Comparison of ENCODE assay signal across 20 mouse cellular contexts in genomic region chr5:116523079-116523478, GRCm38 (mm10).
DNase-seq lines count a peak whose midpoint lies in the region; ATAC-seq and TF ChIP-seq lines count a peak whose summit lies in the region.
"Had no signal": no experiment of that assay in that cellular context is flagged by ENCODE, and none has a peak within 500 bp of the region (broad histone marks: within the 10 kb centered on the region; RNA-seq: fewer than 3 reads in every experiment).

No protein-coding gene starts in this region.

- intact Hi-C loops in left cerebral cortex, postnatal 14 days (cut with DNase I), result no loop called here

- peak overlapping the region; percentile 25; the same call in 1 of the 2 replicates for H3K27ac ChIP-seq in cortical plate, adult 2 months (ENCODE audit: insufficient read depth, low read length)
- H3K27ac ChIP-seq: heart, adult 2 months; heart, embryonic 15.5 days; hindbrain, embryonic 14.5 days; intestine, embryonic 15.5 days; liver, embryonic 12.5 days; lung, embryonic 15.5 days; midbrain, embryonic 15.5 days had no signal

- no peak for ATAC-seq in erythroblast, adult 5-6 weeks (replicated peaks; ENCODE audit: low FRiP score, poor library complexity, severe bottlenecking)
- ATAC-seq: forebrain, postnatal 0 days; intestine, embryonic 15.5 days; liver, embryonic 12.5 days; midbrain, embryonic 15.5 days had no signal

- TF ChIP-seq POLR2A in cortical plate, adult 2 months (IDR thresholded peaks at IDR 0.05; ENCODE audit: extremely low read depth, insufficient read depth, low read length), result no peak

- peaks cover 14% of the 10 kb centered on the region for H3K4me1 ChIP-seq in cortical plate, adult 2 months (ENCODE audit: control insufficient read depth, insufficient read depth, low read length)
- H3K4me1 ChIP-seq: heart, embryonic 15.5 days; intestine, embryonic 15.5 days; liver, embryonic 12.5 days; lung, embryonic 15.5 days had no signal

- H3K4me3 ChIP-seq in cortical plate, adult 2 months (ENCODE audit: insufficient read depth, low read length), result no peak overlapping the region
- H3K4me3 ChIP-seq: heart, adult 2 months; heart, embryonic 15.5 days; intestine, embryonic 15.5 days; liver, embryonic 12.5 days; lung, embryonic 15.5 days; midbrain, embryonic 15.5 days had no signal

- no peak for TF ChIP-seq CTCF in cortical plate, adult 2 months (IDR thresholded peaks at IDR 0.05; ENCODE audit: extremely low read depth, insufficient read depth, low read length)

- peak; percentile 81 for DNase-seq in heart, adult 11 months
- DNase-seq in heart, postnatal 4 days, result no peak
- DNase-seq in left cerebral cortex, postnatal 14 days (ENCODE audit: low spot score in 2 of 2), result peak; percentile 43 to 68
- DNase-seq in left cerebral cortex, adult 11 months (ENCODE audit: low spot score), result no peak
- DNase-seq in kidney, postnatal 14 days, result peak; percentile 25
- no peak for DNase-seq in spleen, adult 18-20 months
- DNase-seq: B cell, adult 2 months; cerebellum, postnatal 36 days; forebrain, postnatal 0 days; gastrocnemius, postnatal 10 days; heart, adult 2 months; thymus, postnatal 36 days had no signal

Comparison
In these comparisons a context has a peak if more than half of its experiments do, and no peak if none do; other contexts are left out.
1. DNase-seq: peak in heart, adult 11 months (single experiment), left cerebral cortex, postnatal 14 days (2 of 2) and kidney, postnatal 14 days (single experiment); none in heart, postnatal 4 days (single experiment), left cerebral cortex, adult 11 months (single experiment) and spleen, adult 18-20 months (0 of 2).